Mouse (Mus musculus): ENCODE measurements around the gene Tmem8b. TPM values are rescaled to one million over a fixed set of nuclear protein-coding genes. Genes with fewer than 3 reads are reported as not detected.
A peak's percentile ranks its signal among the peaks of the same experiment; 100 is the strongest.

The Tmem8b gene
- polyA plus RNA-seq, 2 experiments = 0.05 to 0.22 TPM

DNA sequence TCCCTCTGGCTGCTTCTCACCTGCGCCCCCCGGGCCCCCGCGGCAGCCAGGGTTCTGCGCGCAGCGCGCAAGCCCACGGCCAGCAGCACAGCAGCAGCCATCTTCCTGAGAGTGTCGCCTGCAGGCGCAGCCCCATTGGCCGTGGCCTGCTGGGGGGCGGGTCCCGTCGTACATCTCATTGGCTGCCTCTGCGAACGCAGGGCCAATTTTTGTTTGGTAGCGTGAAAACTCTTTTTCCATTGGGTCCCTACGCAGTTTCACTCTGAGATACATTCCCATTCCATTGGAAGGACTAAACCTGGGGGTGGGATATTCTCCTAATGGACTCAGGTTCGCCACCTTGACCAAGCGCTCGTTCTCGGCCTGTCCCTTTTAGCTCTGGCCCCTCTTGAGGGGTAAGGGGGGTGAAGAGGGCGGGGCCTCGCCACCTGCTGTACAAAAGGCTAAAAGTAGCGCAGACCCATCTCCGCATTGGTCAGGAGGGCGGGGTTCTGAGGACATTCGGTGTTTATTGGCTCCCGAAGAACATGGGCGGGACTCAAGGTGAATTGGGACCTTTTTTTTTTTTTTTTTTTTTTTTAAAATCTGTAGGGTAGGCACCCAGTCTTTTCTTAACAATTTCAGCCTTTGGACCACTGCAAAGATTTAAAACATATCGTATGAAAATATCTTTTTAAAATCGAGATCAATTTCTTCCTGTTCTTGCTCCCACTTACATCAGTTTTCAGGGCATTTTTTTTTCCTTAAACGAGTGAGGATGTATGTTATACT, 12.2 kb upstream of the Tmem8b start, which contains the start of gene Hint2:
Gene Hint2, minus strand, starts transcription at position 128 of the 771 bp plus-strand sequence.
- ATAC-seq (ENCODE audit: insufficient read depth) = peak; percentile 97
- H3K4me2 ChIP-seq (ENCODE audit: low read depth) = peak within 1 kb of the TSS; percentile 76
- peak within 1 kb of the TSS; percentile 77 for H3K9ac ChIP-seq (replicated peaks)
- TF ChIP-seq CTCF (IDR thresholded peaks at IDR 0.05; ENCODE audit: low read depth) = peak; percentile 41
- peak; percentile 19; the same call in 1 of the 2 replicates for TF ChIP-seq EP300 (IDR thresholded peaks at IDR 0.05; ENCODE audit: low read depth)
- H3K9me3 ChIP-seq (ENCODE audit: control insufficient read depth, low read length) = no peaks in the 10 kb centered on the region
- no peak within 1 kb of the TSS; the same call in 1 of the 2 replicates for H3K27ac ChIP-seq
- WGBS (ENCODE audit: insufficient replicate concordance) = under 1% methylated on average over 34 of the region's 34 CpGs
- no peaks in the 10 kb centered on the region for H3K36me3 ChIP-seq (replicated peaks; ENCODE audit: control insufficient read depth, insufficient read depth, low read depth)
- H3K4me1 ChIP-seq (replicated peaks; ENCODE audit: control insufficient read depth in 2 of 2, insufficient read depth in 2 of 2, low read length in 1 of 2) = peaks cover 3 to 11% of the 10 kb centered on the region in 2 experiments
- H3K27me3 ChIP-seq (ENCODE audit: control insufficient read depth, insufficient read depth, low read length) = peaks cover 5% of the 10 kb centered on the region; the same call in 1 of the 2 replicates
- DNase-seq (ENCODE audit: low read depth in 3 of 3, low spot score in 3 of 3) = peak; percentile 90 to 92 (median 91)
- H3K4me3 ChIP-seq (ENCODE audit: insufficient read depth in 1 of 2, low read depth in 2 of 2, low read length in 2 of 2) = peak within 1 kb of the TSS; percentile 73 to 78

DNA sequence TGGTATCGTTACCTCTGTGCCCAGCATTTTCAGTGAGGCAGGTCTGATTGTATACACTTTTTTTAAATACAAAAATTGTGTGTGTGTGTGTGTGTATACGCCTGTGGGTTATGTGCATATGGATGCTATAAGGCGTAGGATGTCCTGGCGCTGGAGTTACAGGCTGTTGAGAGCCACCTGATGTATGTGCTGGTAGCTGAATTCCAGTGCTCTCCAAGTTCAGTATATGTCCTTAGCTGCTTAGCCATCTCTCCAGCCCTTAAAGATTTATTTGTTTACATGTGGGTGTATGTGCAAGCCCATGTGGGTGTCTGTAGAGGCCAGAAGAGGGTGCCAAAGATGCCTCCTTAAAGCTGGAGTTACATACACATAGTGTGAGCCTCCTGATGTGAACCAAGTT, 11.6 kb upstream of the Tmem8b start:
- Histone ChIP-seq H3K4me1 (replicated peaks; ENCODE audit: control insufficient read depth in 2 of 2, insufficient read depth in 2 of 2, low read length in 1 of 2) (peaks cover 3 to 11% of the 10 kb centered on the region in 2 experiments), H3K27me3 (ENCODE audit: control insufficient read depth, insufficient read depth, low read length) (peaks cover 11% of the 10 kb centered on the region), H3K36me3 (replicated peaks; ENCODE audit: control insufficient read depth, insufficient read depth, low read depth) (no peaks in the 10 kb centered on the region), H3K9me3 (ENCODE audit: control insufficient read depth, low read length) (no peaks in the 10 kb centered on the region), H3K4me3 (ENCODE audit: insufficient read depth in 1 of 2, low read depth in 2 of 2, low read length in 2 of 2) (peak overlapping the region in 1 of 2 experiments; percentile 73; a peak in 2 of 4 replicates), H3K4me2 (ENCODE audit: low read depth) (peak overlapping the region; percentile 76), H3K9ac (replicated peaks) (no peak overlapping the region; the same call in 1 of the 2 replicates), H3K27ac (no peak overlapping the region)
- ATAC-seq (ENCODE audit: insufficient read depth) (no peak), DNase-seq (ENCODE audit: low read depth in 3 of 3, low spot score in 3 of 3) (no peak)
- WGBS (ENCODE audit: insufficient replicate concordance) = 60% methylated on average over 4 of the region's 4 CpGs
- peak; percentile 15 for TF ChIP-seq CTCF (IDR thresholded peaks at IDR 0.05; ENCODE audit: low read depth)
- TF ChIP-seq EP300 (IDR thresholded peaks at IDR 0.05; ENCODE audit: low read depth) = no peak

DNA sequence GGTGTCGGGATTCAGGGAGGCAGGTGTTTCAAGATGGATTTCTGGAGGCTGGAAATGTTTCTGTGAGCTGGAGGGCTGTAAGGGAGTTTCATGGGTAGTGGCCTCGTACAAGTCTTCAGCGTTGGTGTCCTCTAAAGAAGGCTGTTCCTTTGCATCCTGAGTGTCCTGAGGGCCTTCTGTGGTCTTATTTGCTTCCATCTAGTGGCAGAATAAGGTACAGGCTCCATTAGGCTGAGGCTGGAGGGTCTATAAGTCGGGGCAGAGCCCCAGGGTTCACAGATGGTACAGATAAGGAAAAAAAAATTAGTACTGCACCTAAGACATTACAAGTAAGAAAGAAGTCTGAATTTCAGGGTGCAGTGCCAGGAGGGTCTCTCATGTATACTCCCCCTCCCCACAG, 2.4 kb upstream of the Tmem8b start:
- WGBS (ENCODE audit: insufficient replicate concordance) = 16% methylated on average over 4 of the region's 4 CpGs
- Histone ChIP-seq H3K9ac (replicated peaks) (no peak overlapping the region), H3K4me1 (replicated peaks; ENCODE audit: control insufficient read depth in 2 of 2, insufficient read depth in 2 of 2, low read length in 1 of 2) (peaks cover 5 to 9% of the 10 kb centered on the region in 2 experiments), H3K27me3 (ENCODE audit: control insufficient read depth, insufficient read depth, low read length) (peaks cover 28% of the 10 kb centered on the region), H3K4me3 (ENCODE audit: insufficient read depth in 1 of 2, low read depth in 2 of 2, low read length in 2 of 2) (no peak overlapping the region), H3K36me3 (replicated peaks; ENCODE audit: control insufficient read depth, insufficient read depth, low read depth) (no peaks in the 10 kb centered on the region), H3K27ac (no peak overlapping the region), H3K9me3 (ENCODE audit: control insufficient read depth, low read length) (no peaks in the 10 kb centered on the region), H3K4me2 (ENCODE audit: low read depth) (no peak overlapping the region)
- no peak for TF ChIP-seq EP300 (IDR thresholded peaks at IDR 0.05; ENCODE audit: low read depth)
- peak; percentile 58 for TF ChIP-seq CTCF (IDR thresholded peaks at IDR 0.05; ENCODE audit: low read depth)
- ATAC-seq (ENCODE audit: insufficient read depth) (no peak), DNase-seq (ENCODE audit: low read depth in 3 of 3, low spot score in 3 of 3) (no peak)

DNA sequence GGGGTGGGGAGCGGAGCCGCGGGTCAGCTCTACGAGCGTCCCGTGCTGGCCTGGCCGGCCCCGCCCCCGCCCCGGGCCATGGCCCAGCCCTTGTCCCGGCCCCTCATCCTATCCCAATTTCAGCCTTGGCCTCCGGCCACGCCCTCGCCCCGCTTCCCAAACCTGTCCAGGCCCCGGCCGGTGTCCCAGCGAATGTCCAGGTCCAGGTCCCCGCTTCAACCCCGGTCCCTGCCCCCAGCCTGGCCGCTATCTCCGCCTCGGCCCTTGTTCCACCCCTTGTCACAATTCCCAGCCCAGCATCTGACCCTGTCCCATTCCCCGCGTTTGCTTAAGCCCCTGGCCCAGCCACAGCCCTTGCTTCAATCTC, 640 bp downstream of the Tmem8b start:
- ATAC-seq (ENCODE audit: insufficient read depth) = peak; percentile 67
- no peaks in the 10 kb centered on the region for H3K9me3 ChIP-seq (ENCODE audit: control insufficient read depth, low read length)
- TF ChIP-seq EP300 (IDR thresholded peaks at IDR 0.05; ENCODE audit: low read depth) (no peak), CTCF (IDR thresholded peaks at IDR 0.05; ENCODE audit: low read depth) (no peak)
- H3K9ac ChIP-seq (replicated peaks) = peak overlapping the region; percentile 48
- under 1% methylated on average over 24 of the region's 25 CpGs for WGBS (ENCODE audit: insufficient replicate concordance)
- no peak for DNase-seq (ENCODE audit: low read depth in 3 of 3, low spot score in 3 of 3)
- peaks cover 5 to 9% of the 10 kb centered on the region in 2 experiments for H3K4me1 ChIP-seq (replicated peaks; ENCODE audit: control insufficient read depth in 2 of 2, insufficient read depth in 2 of 2, low read length in 1 of 2)
- H3K27ac ChIP-seq = no peak overlapping the region
- no peaks in the 10 kb centered on the region for H3K36me3 ChIP-seq (replicated peaks; ENCODE audit: control insufficient read depth, insufficient read depth, low read depth)
- H3K4me2 ChIP-seq (ENCODE audit: low read depth) = peak overlapping the region; percentile 67
- H3K27me3 ChIP-seq (ENCODE audit: control insufficient read depth, insufficient read depth, low read length) = peaks cover 9% of the 10 kb centered on the region
- H3K4me3 ChIP-seq (ENCODE audit: insufficient read depth in 1 of 2, low read depth in 2 of 2, low read length in 2 of 2) = peak overlapping the region; percentile 67 to 69

DNA sequence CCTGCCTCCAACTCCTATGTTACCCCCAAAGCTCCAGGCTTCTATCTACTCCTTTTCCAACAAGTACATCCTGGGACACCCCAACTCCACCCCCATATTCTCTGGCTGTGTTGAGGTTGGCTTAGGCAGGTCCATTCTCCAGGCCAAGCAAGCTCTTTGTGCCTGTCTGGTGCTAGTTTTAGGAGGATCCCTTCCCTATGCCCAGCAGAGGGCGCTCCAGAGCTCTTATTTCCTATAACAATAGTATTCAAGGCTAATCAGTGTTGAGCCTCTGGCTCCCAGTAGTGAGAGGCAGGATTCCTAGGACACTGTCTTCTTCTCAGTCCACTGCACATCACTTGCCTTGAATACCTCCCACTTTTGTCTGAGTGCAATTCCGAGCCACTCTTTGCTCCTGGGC, 3.3 kb downstream of the Tmem8b start:
- TF ChIP-seq CTCF (IDR thresholded peaks at IDR 0.05; ENCODE audit: low read depth) (peak; percentile 86), EP300 (IDR thresholded peaks at IDR 0.05; ENCODE audit: low read depth) (no peak)
- Histone ChIP-seq H3K27me3 (ENCODE audit: control insufficient read depth, insufficient read depth, low read length) (no peaks in the 10 kb centered on the region; the same call in 1 of the 2 replicates), H3K36me3 (replicated peaks; ENCODE audit: control insufficient read depth, insufficient read depth, low read depth) (no peaks in the 10 kb centered on the region), H3K4me3 (ENCODE audit: insufficient read depth in 1 of 2, low read depth in 2 of 2, low read length in 2 of 2) (no peak overlapping the region), H3K9me3 (ENCODE audit: control insufficient read depth, low read length) (no peaks in the 10 kb centered on the region), H3K4me1 (replicated peaks; ENCODE audit: control insufficient read depth in 2 of 2, insufficient read depth in 2 of 2, low read length in 1 of 2) (peaks cover 5 to 9% of the 10 kb centered on the region in 2 experiments), H3K4me2 (ENCODE audit: low read depth) (no peak overlapping the region), H3K9ac (replicated peaks) (no peak overlapping the region), H3K27ac (no peak overlapping the region)
- ATAC-seq (ENCODE audit: insufficient read depth) (no peak), DNase-seq (ENCODE audit: low read depth in 3 of 3, low spot score in 3 of 3) (peak; percentile 67 to 75 (median 68))
- WGBS (ENCODE audit: insufficient replicate concordance) = 4% methylated on average over 2 of the region's 2 CpGs

Data from liver, embryonic 14.5 days (tissue).